Mouse (Mus musculus) bone marrow, adult 2 months (tissue): ENCODE data around the gene Snx1.

ENCODE experiments used
- CTCF ChIP-seq: fragments of 200-500 bp; IDR thresholded peaks from 2 replicates; pipeline ENCODE4 v1.5.1; 2011; ENCODE audit warnings: low read length, control low read depth; ENCODE audit not compliant: control insufficient read depth, insufficient read depth
- POLR2A ChIP-seq: fragments of 200-500 bp; IDR thresholded peaks from 2 replicates; pipeline ENCODE4 v1.6.1; 2011; ENCODE audit warnings: low read depth, mild to moderate bottlenecking, control low read depth, low read length, borderline replicate concordance; ENCODE audit not compliant: control insufficient read depth

- TF ChIP-seq CTCF, result no peak
- no peak for TF ChIP-seq POLR2A
These were observed 42.2 kb downstream of the Snx1 start for GRCm38 (mm10) chr9:66084171-66084570.
